Mouse (Mus musculus) heart, adult 8-10 months (tissue): Measurements from ENCODE around the gene Cmpk2. TPM values are rescaled to one million over a fixed set of nuclear protein-coding genes. Genes with fewer than 3 reads are reported as not detected.
A peak's percentile ranks its signal among the peaks of the same experiment; 100 is the strongest.
"Not testable (repeated sequence)": the region's sequence is repeated elsewhere in the genome, so short reads cannot be mapped to it uniquely, and the experiment has no call there.

Experiments
- DNase-seq: peaks from one replicate; pipeline ENCODE4 v3.0.0; 2022; ENCODE audit warnings: low spot score
- total RNA-seq, 4 experiments: library from RNA; stranded (reverse); gene quantifications; 2 replicates each; pipeline ENCODE4 v1.2.4; 2022

Cmpk2 gene
- total RNA-seq = 1 to 10 TPM; 3.5 to 4.6 (median 4.4) TPM

- peak; percentile 86 for DNase-seq
Measured at GRCm38 (mm10) chr12:26469098-26470041, at the start of gene Cmpk2. TSS of gene Cmpk2 (plus strand) at chr12:26469204.

GRCm38 (mm10) chr12:26424841-26425240 lies 44.2 kb upstream of the Cmpk2 start:
- peak; percentile 70 for DNase-seq

GRCm38 (mm10) chr12:26428771-26429170 lies 40.2 kb upstream of the Cmpk2 start:
- DNase-seq = not testable (repeated sequence)

GRCm38 (mm10) chr12:26436334-26436733 lies 32.7 kb upstream of the Cmpk2 start:
- DNase-seq = peak; percentile 69

- no peak for DNase-seq
Measured at GRCm38 (mm10) chr12:26437950-26438349, 31.1 kb upstream of the Cmpk2 start.

- DNase-seq = peak; percentile 37
Measured at GRCm38 (mm10) chr12:26439366-26439765, 29.6 kb upstream of the Cmpk2 start.

GRCm38 (mm10) chr12:26444054-26444453 lies 24.9 kb upstream of the Cmpk2 start:
- peak; percentile 89 for DNase-seq

- no peak for DNase-seq
Measured at GRCm38 (mm10) chr12:26444511-26444910, 24.5 kb upstream of the Cmpk2 start.

- no peak for DNase-seq
Measured at GRCm38 (mm10) chr12:26446377-26447045, 22.5 kb upstream of the Cmpk2 start.

GRCm38 (mm10) chr12:26449483-26449882 lies 19.5 kb upstream of the Cmpk2 start:
- no peak for DNase-seq

- DNase-seq = no peak
Measured at GRCm38 (mm10) chr12:26451150-26451549, 17.9 kb upstream of the Cmpk2 start.

GRCm38 (mm10) chr12:26452951-26453350 lies 16.1 kb upstream of the Cmpk2 start:
- no peak for DNase-seq

GRCm38 (mm10) chr12:26454682-26455081 lies 14.3 kb upstream of the Cmpk2 start:
- no peak for DNase-seq

GRCm38 (mm10) chr12:26456028-26456698 lies 12.8 kb upstream of the Cmpk2 start, which contains the start of gene Rsad2:
TSS of gene Rsad2 (minus strand) at chr12:26456452.
- DNase-seq = peak; percentile 82

GRCm38 (mm10) chr12:26460091-26460490 lies 8.9 kb upstream of the Cmpk2 start:
- DNase-seq = peak; percentile 78

GRCm38 (mm10) chr12:26465600-26465999 lies 3.4 kb upstream of the Cmpk2 start:
- DNase-seq = no peak

GRCm38 (mm10) chr12:26470042-26470409 lies 1.0 kb downstream of the Cmpk2 start:
- DNase-seq = no peak

GRCm38 (mm10) chr12:26471376-26471775 lies 2.4 kb downstream of the Cmpk2 start:
- no peak for DNase-seq

- DNase-seq = no peak
Measured at GRCm38 (mm10) chr12:26472770-26473481, 3.9 kb downstream of the Cmpk2 start.

GRCm38 (mm10) chr12:26473746-26474145 lies 4.7 kb downstream of the Cmpk2 start:
- DNase-seq = no peak

GRCm38 (mm10) chr12:26477198-26477597 lies 8.2 kb downstream of the Cmpk2 start:
- no peak for DNase-seq
